Mouse (Mus musculus) layer of hippocampus, postnatal 25 days (tissue): ENCODE data around the gene Tmem88b. TPM values are rescaled to one million over a fixed set of nuclear protein-coding genes. Genes with fewer than 3 reads are reported as not detected.
"Not testable (repeated sequence)": the region's sequence is repeated elsewhere in the genome, so short reads cannot be mapped to it uniquely, and the experiment has no call there.

Experiments
- DNase-seq, 2 experiments: peaks; one replicate each; pipeline ENCODE4 v3.0.0; 2022; ENCODE audit warnings: mixed read lengths in 2 of 2, low spot score in 1 of 2; ENCODE audit errors: extremely low spot score in 1 of 2
- total RNA-seq, 2 experiments: library from RNA; stranded (reverse); gene quantifications; 2 replicates each; pipeline ENCODE4 v1.2.3; 2021

Tmem88b gene
- total RNA-seq, 2 experiments from 2014 or later: 31.3 to 33.9 TPM

- DNase-seq: no peak
Measured at GRCm38 (mm10) chr4:155761356-155762099, 24.1 kb downstream of the Tmem88b start.

GRCm38 (mm10) chr4:155760613-155761355, 24.9 kb downstream of the Tmem88b start, which contains the start of gene Atad3a:
Atad3a (minus strand) TSS chr4:155761093.
- DNase-seq: peak; percentile 96 to 97

GRCm38 (mm10) chr4:155759862-155760612, 25.6 kb downstream of the Tmem88b start:
- no peak for DNase-seq

GRCm38 (mm10) chr4:155757011-155757410, 28.7 kb downstream of the Tmem88b start:
- DNase-seq: no peak

GRCm38 (mm10) chr4:155746575-155747490, 38.8 kb downstream of the Tmem88b start:
- no peak for DNase-seq

GRCm38 (mm10) chr4:155746036-155746548, 39.6 kb downstream of the Tmem88b start:
- no peak for DNase-seq

GRCm38 (mm10) chr4:155745136-155745535, 40.5 kb downstream of the Tmem88b start:
- DNase-seq: no peak

- DNase-seq: no peak
Measured at GRCm38 (mm10) chr4:155744474-155744873, 41.2 kb downstream of the Tmem88b start.

GRCm38 (mm10) chr4:155742684-155743083, 43.0 kb downstream of the Tmem88b start:
- no peak for DNase-seq

- not testable (repeated sequence) for DNase-seq
Measured at GRCm38 (mm10) chr4:155740681-155741080, 45.0 kb downstream of the Tmem88b start.

- no peak for DNase-seq
Measured at GRCm38 (mm10) chr4:155739741-155740636, 45.7 kb downstream of the Tmem88b start.

GRCm38 (mm10) chr4:155739152-155739551, 46.5 kb downstream of the Tmem88b start:
- DNase-seq: no peak

- DNase-seq: no peak
Measured at GRCm38 (mm10) chr4:155738262-155738661, 47.4 kb downstream of the Tmem88b start.

GRCm38 (mm10) chr4:155736421-155736820, 49.3 kb downstream of the Tmem88b start:
- no peak for DNase-seq

GRCm38 (mm10) chr4:155735788-155736187, 49.9 kb downstream of the Tmem88b start:
- no peak for DNase-seq

- DNase-seq: peak; percentile 29 to 41
Measured at GRCm38 (mm10) chr4:155734951-155735702, 50.5 kb downstream of the Tmem88b start.

GRCm38 (mm10) chr4:155734350-155734941, 51.2 kb downstream of the Tmem88b start, which contains the start of gene Tmem240:
Tmem240 (plus strand) TSS chr4:155734800.
- peak; percentile 72 to 76 for DNase-seq
